ENCODE assay signal across 14 mouse cellular contexts in genomic region chr17:65679806-65680446, GRCm38 (mm10). TPM values are rescaled to one million over a fixed set of nuclear protein-coding genes. Genes with fewer than 3 reads are reported as not detected.
DNase-seq lines count a peak whose midpoint lies in the region; ATAC-seq and TF ChIP-seq lines count a peak whose summit lies in the region.
"Had no signal": no experiment of that assay in that cellular context is flagged by ENCODE, and none has a peak within 500 bp of the region (broad histone marks: within the 10 kb centered on the region; RNA-seq: fewer than 3 reads in every experiment).

No protein-coding gene starts in this region.

- peak overlapping the region; percentile 2; the same call in 1 of the 2 replicates for H3K27ac ChIP-seq in layer of hippocampus, adult 2 months
- peak overlapping the region; percentile 70 for H3K27ac ChIP-seq in heart, adult 2 months
- peak overlapping the region; percentile 56; the same call in 1 of the 2 replicates for H3K27ac ChIP-seq in limb, embryonic 14.5 days (replicated peaks; ENCODE audit: low read depth, low read length)
- no peak overlapping the region for H3K27ac ChIP-seq in liver, embryonic 11.5 days (ENCODE audit: low read depth, low read length)
- H3K27ac ChIP-seq: forebrain, embryonic 10.5 days; midbrain, embryonic 10.5 days had no signal

- no peak overlapping the region; the same call in 1 of the 2 replicates for H3K4me2 ChIP-seq in limb, embryonic 14.5 days (replicated peaks; ENCODE audit: low read depth, low read length, severe bottlenecking)
- no peak overlapping the region for H3K4me2 ChIP-seq in liver, embryonic 11.5 days

- peak; percentile 70 for TF ChIP-seq POLR2A in heart, adult 2 months (IDR thresholded peaks at IDR 0.05; ENCODE audit: insufficient read depth, low read depth, low read length)
- no peak for TF ChIP-seq POLR2A in limb, embryonic 14.5 days (IDR thresholded peaks at IDR 0.05; ENCODE audit: borderline replicate concordance, extremely low read depth, insufficient read depth, insufficient read length)

- no peaks in the 10 kb centered on the region for H3K27me3 ChIP-seq in heart, adult 2 months (ENCODE audit: control insufficient read depth, insufficient read depth, low read length)
- H3K27me3 ChIP-seq in limb, embryonic 14.5 days (ENCODE audit: control insufficient read depth, insufficient read depth, low read length) = no peaks in the 10 kb centered on the region
- H3K27me3 ChIP-seq in liver, embryonic 11.5 days (replicated peaks; ENCODE audit: control insufficient read depth, insufficient read depth, low read length) = no peaks in the 10 kb centered on the region

- 52% methylated on average over 14 of the region's 14 CpGs for WGBS in heart, adult 2 months
- WGBS in limb, embryonic 14.5 days = 32% methylated on average over 14 of the region's 14 CpGs
- WGBS in liver, embryonic 11.5 days = 69% methylated on average over 14 of the region's 14 CpGs

- no peak overlapping the region for H3K4me3 ChIP-seq in layer of hippocampus, adult 2 months
- no peak overlapping the region for H3K4me3 ChIP-seq in heart, adult 2 months
- no peak overlapping the region for H3K4me3 ChIP-seq in limb, embryonic 14.5 days (replicated peaks; ENCODE audit: low read length)
- H3K4me3 ChIP-seq in liver, embryonic 11.5 days (ENCODE audit: low read depth, low read length) = no peak overlapping the region
- H3K4me3 ChIP-seq: forebrain, embryonic 10.5 days; midbrain, embryonic 10.5 days had no signal

- no peak for TF ChIP-seq CTCF in layer of hippocampus, adult 2 months (conservative IDR thresholded peaks at IDR 0.05)
- no peak for TF ChIP-seq CTCF in heart, adult 2 months (IDR thresholded peaks at IDR 0.05)

- no peaks in the 10 kb centered on the region for H3K79me2 ChIP-seq in heart, adult 2 months (replicated peaks; ENCODE audit: control insufficient read depth, insufficient read depth, low read length)

- intact Hi-C loops in heart, adult 2 months (cut with DNase I) = loop anchor here (5.0 kb wide), 2 partner anchors 52 to 63 kb away; no protein-coding TSS in a partner anchor

- peaks cover 18% of the 10 kb centered on the region for H3K4me1 ChIP-seq in heart, adult 2 months (ENCODE audit: control insufficient read depth, insufficient read depth, low read length)
- H3K4me1 ChIP-seq in limb, embryonic 14.5 days (ENCODE audit: control insufficient read depth, insufficient read depth, low read length) = peaks cover 9% of the 10 kb centered on the region
- peaks cover 3% of the 10 kb centered on the region for H3K4me1 ChIP-seq in liver, embryonic 11.5 days (replicated peaks; ENCODE audit: control insufficient read depth, insufficient read depth, low read length)
- H3K4me1 ChIP-seq: midbrain, embryonic 10.5 days had no signal

- no peaks in the 10 kb centered on the region for H3K36me3 ChIP-seq in heart, adult 2 months (ENCODE audit: control insufficient read depth, insufficient read depth, low read length)
- H3K36me3 ChIP-seq in limb, embryonic 14.5 days (ENCODE audit: control insufficient read depth, insufficient read depth, low read length) = no peaks in the 10 kb centered on the region
- H3K36me3 ChIP-seq in liver, embryonic 11.5 days (ENCODE audit: control insufficient read depth, insufficient read depth, low read length) = no peaks in the 10 kb centered on the region
- H3K36me3 ChIP-seq: midbrain, embryonic 10.5 days had no signal

- 0 out of 2 replicates have a peak overlapping the region, but pooled peaks have one; percentile 7 for H3K9ac ChIP-seq in heart, adult 2 months (ENCODE audit: low read depth, low read length)
- H3K9ac ChIP-seq in limb, embryonic 14.5 days (ENCODE audit: low read depth, low read length, severe bottlenecking) = no peak overlapping the region
- H3K9ac ChIP-seq in liver, embryonic 11.5 days (ENCODE audit: low read depth, low read length) = no peak overlapping the region

- TF ChIP-seq EP300 in heart, adult 2 months (IDR thresholded peaks at IDR 0.05; ENCODE audit: insufficient read depth, low read depth, low read length) = peak; percentile 99

- no peaks in the 10 kb centered on the region for H3K9me3 ChIP-seq in limb, embryonic 14.5 days (ENCODE audit: control insufficient read depth, low read length)
- no peaks in the 10 kb centered on the region for H3K9me3 ChIP-seq in liver, embryonic 11.5 days (ENCODE audit: control insufficient read depth, low read length)
- H3K9me3 ChIP-seq: forebrain, embryonic 10.5 days; midbrain, embryonic 10.5 days had no signal

- peak; percentile 74 for ATAC-seq in limb, embryonic 14.5 days (ENCODE audit: low FRiP score, low read depth)
- ATAC-seq in liver, embryonic 11.5 days (replicated peaks; ENCODE audit: low FRiP score) = no peak
- ATAC-seq: intestine, embryonic 16.5 days had no signal

- DNase-seq in adrenal gland, postnatal 14 days = peak; percentile 25
- no peak for DNase-seq in adrenal gland, adult (ENCODE audit: inconsistent age in 2 of 2, low spot score in 1 of 2)
- no peak for DNase-seq in layer of hippocampus, adult 2 months (ENCODE audit: low spot score in 2 of 2)
- DNase-seq in layer of hippocampus, postnatal 36 days = no peak
- peak in 1 of 2 experiments; percentile 55 for DNase-seq in heart, adult 2 months
- DNase-seq in limb, embryonic 14.5 days (ENCODE audit: low spot score) = peak; percentile 55
- no peak for DNase-seq in liver, embryonic 11.5 days (ENCODE audit: low spot score)
- DNase-seq in embryo, embryonic 9.5 days (ENCODE audit: extremely low spot score) = no peak
- DNase-seq: cerebellum, postnatal 10 days had no signal

RNA-seq across cellular contexts. Expression of gene Txndc2, which starts 38.0 kb away (rescaled TPM):
- 11.9 and 12.5 TPM in 2 replicates for total RNA-seq in adrenal gland, postnatal 14 days (2021)
- total RNA-seq in layer of hippocampus, adult 2 months (2021) = not detected
- not detected for total RNA-seq in layer of hippocampus, postnatal 36 days (2021)
- total RNA-seq in heart, adult 2 months (2021) = not detected
- 0.09 and 0.12 TPM in 2 replicates for polyA plus RNA-seq in heart, adult 2 months (2012; rRNA removed)
- 0.08 and 0.14 TPM in 2 replicates for polyA plus RNA-seq in limb, embryonic 14.5 days (2012; rRNA removed)
- 0.10 and 0.22 TPM in 2 replicates for polyA plus RNA-seq in limb, embryonic 14.5 days (2014; fragmentation: Nextera tagmentation; extraction: Ambion mirVana)
- not detected in 2 replicates for polyA plus RNA-seq in liver, embryonic 11.5 days (2014; fragmentation: Nextera tagmentation; extraction: Ambion mirVana)
- polyA plus RNA-seq: forebrain, embryonic 10.5 days; heart, embryonic 16.5 days; intestine, embryonic 16.5 days; liver, embryonic 16.5 days; midbrain, embryonic 10.5 days had no signal

Comparison
In these comparisons a context has a peak if more than half of its experiments do, and no peak if none do; other contexts are left out.
1. DNase-seq: peak in adrenal gland, postnatal 14 days (single experiment) and limb, embryonic 14.5 days (single experiment); none in adrenal gland, adult (0 of 2), layer of hippocampus, adult 2 months (0 of 2), layer of hippocampus, postnatal 36 days (0 of 2), liver, embryonic 11.5 days (single experiment) and embryo, embryonic 9.5 days (single experiment).
2. RNA of gene Txndc2, which starts 38.0 kb away (total RNA-seq): 11.9 to 12.5 TPM in adrenal gland, postnatal 14 days; not detected in heart, adult 2 months, not detected in layer of hippocampus, postnatal 36 days and not detected in layer of hippocampus, adult 2 months; every median in the first group is over 10 times any median in the second.